Mouse (Mus musculus) kidney, embryonic 15.5 days (tissue): ENCODE measurements around the gene 1700001K19Rik. TPM values are rescaled to one million over a fixed set of nuclear protein-coding genes. Genes with fewer than 3 reads are reported as not detected.
"Not testable (repeated sequence)": the region's sequence is repeated elsewhere in the genome, so short reads cannot be mapped to it uniquely, and the experiment has no call there.

ENCODE experiments used
- ATAC-seq: fragments of 200-750 bp; cut with Nextera tagmentation; replicated peaks from 2 replicates; pipeline ENCODE4 v1.8.0; 2017; ENCODE audit warnings: moderate TSS enrichment; ENCODE audit not compliant: low FRiP score
- H3K27ac ChIP-seq: fragments of 300-500 bp; sonication (generic); 2 replicates; pipeline ENCODE4 v1.5.1; 2015; ENCODE audit warnings: mild to moderate bottlenecking, inconsistent platforms
- H3K27me3 ChIP-seq: fragments of 300-500 bp; sonication (generic); 2 replicates; pipeline ENCODE4 v1.6.1; 2015; ENCODE audit warnings: inconsistent platforms
- H3K36me3 ChIP-seq: fragments of 300-500 bp; sonication (generic); 2 replicates; pipeline ENCODE4 v1.6.1; 2015; ENCODE audit warnings: inconsistent platforms
- H3K4me1 ChIP-seq: fragments of 300-500 bp; sonication (generic); 2 replicates; pipeline ENCODE4 v1.6.1; 2015; ENCODE audit warnings: inconsistent platforms
- H3K4me2 ChIP-seq: fragments of 300-500 bp; sonication (generic); 2 replicates; pipeline ENCODE4 v1.6.1; 2015; ENCODE audit warnings: moderate library complexity, mild to moderate bottlenecking, inconsistent platforms
- H3K4me3 ChIP-seq: fragments of 300-500 bp; sonication (generic); replicated peaks from 2 replicates; pipeline ENCODE4 v1.5.1; 2015; ENCODE audit warnings: mild to moderate bottlenecking, inconsistent platforms
- H3K9ac ChIP-seq: fragments of 300-500 bp; sonication (generic); 2 replicates; pipeline ENCODE4 v1.6.1; 2015; ENCODE audit warnings: mild to moderate bottlenecking, inconsistent platforms
- H3K9me3 ChIP-seq: fragments of 300-500 bp; sonication (generic); replicated peaks from 2 replicates; pipeline ENCODE4 v1.6.1; 2016; ENCODE audit warnings: inconsistent platforms
- WGBS: fragments of 180-500 bp; shearing (Covaris S2); methylation state at CpG from one replicate; pipeline ENCODE4 v1.1.7; 2015; ENCODE audit warnings: mixed read lengths; 5-methylcytosine and 5-hydroxymethylcytosine counted together
- polyA plus RNA-seq: library from polyadenylated mRNA; unstranded; fragments of >200 nt; fragmentation: Nextera tagmentation; extraction: Ambion mirVana; gene quantifications from 2 replicates; pipeline ENCODE4 v1.2.1, GENCODE M21; 2015

The 1700001K19Rik gene
- polyA plus RNA-seq, 1 experiment from 2014 or later: 0.27 TPM

- H3K4me3 ChIP-seq, H3K9ac ChIP-seq, H3K27me3 ChIP-seq, H3K4me2 ChIP-seq, H3K9me3 ChIP-seq, ATAC-seq, H3K27ac ChIP-seq: not testable (repeated sequence)
- WGBS: 81% methylated on average over 5 of the region's 5 CpGs
- H3K4me1 ChIP-seq: peaks cover 15% of the 10 kb centered on the region
- peaks cover 57% of the 10 kb centered on the region for H3K36me3 ChIP-seq
These were observed 11.0 kb upstream of the 1700001K19Rik start for GRCm38 (mm10) chr12:110693378-110693777.

DNA sequence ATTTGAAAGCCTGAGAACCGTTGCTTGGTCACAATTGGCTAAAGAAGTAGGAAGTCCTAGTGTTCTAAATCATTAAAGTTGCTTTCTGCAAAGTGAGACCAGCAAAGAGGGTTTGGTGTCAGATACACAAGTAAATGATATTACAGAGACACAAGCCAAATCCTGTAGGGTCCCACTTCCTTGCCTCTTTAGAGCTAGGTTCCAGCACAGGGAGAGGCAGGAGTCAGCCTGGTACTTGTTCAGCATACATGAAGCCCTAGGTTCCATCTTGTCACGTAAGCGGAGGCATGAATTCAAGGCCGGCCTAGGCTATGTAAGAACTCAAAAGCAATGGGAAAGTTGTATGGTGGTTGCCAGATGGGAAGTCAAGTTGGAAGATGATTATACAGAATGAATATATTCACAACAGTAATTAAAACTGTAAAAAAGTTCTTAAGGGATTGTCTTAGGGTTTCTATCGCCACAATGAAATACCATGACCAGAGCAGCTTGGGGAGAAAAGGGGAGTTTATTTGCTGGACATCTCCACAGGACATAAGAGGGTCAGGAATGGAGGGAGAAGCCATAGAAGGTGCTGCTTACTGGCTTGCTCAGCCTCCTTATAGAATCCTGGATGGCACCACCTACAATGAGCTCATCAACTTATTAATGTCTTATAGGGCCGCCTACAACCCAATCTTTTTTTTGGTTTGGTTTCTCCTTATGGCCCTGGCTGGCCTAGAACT, 7.7 kb upstream of the 1700001K19Rik start:
- Histone ChIP-seq H3K27me3 (no peaks in the 10 kb centered on the region), H3K9me3 (no peaks in the 10 kb centered on the region), H3K4me3 (no peak overlapping the region), H3K4me1 (peaks cover 13% of the 10 kb centered on the region), H3K4me2 (no peak overlapping the region), H3K36me3 (peaks cover 77% of the 10 kb centered on the region), H3K27ac (no peak overlapping the region), H3K9ac (no peak overlapping the region)
- no peak for ATAC-seq
- WGBS: 91% methylated on average over 6 of the region's 6 CpGs

DNA sequence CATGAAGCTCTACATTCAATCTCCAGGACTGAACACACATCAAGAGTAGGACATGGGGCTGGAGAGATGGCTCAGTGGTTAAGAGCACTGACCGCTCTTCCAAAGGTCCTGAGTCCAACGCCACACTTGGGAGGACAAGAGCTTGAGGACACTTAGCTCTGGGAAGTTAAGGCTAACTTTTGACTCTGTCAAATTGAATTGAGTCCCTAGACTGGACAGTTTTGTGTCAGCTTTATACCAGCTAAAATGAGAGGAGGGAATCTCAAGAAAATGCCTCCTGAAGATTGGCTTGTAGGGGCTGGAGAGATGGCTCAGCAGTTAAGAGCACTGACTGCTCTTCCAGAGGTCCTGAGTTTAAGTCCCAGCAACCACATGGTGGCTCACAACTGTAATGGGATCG, 6.5 kb upstream of the 1700001K19Rik start:
- not testable (repeated sequence) for H3K9ac ChIP-seq, H3K4me2 ChIP-seq, ATAC-seq, H3K9me3 ChIP-seq, H3K27ac ChIP-seq, H3K4me3 ChIP-seq, H3K27me3 ChIP-seq, H3K4me1 ChIP-seq
- 95% methylated on average over 3 of the region's 3 CpGs for WGBS
- H3K36me3 ChIP-seq: peaks cover 68% of the 10 kb centered on the region

DNA sequence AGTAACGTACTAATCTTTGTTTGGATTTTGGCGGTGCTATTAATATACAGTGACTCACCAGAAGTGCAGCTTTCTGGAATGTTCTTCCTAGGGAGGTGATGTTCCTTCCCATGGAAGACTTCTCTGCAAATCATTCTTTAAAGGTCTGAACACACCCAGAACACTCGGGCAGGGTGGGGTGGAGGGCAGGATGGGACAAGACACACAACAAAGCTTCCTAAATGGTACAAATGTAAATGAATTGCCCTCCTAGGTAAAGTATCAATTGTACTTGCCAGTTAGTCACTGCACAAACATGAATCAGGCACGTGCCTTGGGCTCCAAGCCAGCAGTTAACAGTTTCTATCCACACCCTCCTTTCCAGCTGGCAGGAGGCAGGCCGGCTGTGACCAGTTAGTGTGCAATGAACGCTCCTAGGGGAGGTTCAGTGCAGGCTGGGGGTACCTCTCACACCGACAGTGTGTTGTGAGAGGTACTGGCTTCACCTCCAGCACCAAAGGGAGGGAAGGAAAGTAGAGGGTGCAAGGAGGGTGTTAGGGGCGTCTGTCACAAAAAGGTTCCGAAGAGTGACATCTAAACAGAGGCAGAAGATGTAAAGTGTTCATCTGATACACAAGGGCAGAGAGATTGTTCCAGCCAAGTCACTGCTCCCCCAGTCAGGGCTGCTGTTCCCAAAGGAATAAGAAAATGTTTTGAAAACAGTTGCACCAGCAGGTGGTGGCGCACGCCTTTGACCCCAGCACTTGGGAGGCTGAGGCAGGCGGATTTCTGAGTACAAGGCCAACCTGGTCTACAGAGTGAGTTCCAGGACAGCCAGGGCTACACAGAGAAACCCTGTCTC, 5.7 kb upstream of the 1700001K19Rik start:
- ATAC-seq: peak; percentile 64; the same call in 1 of the 2 replicates
- Histone ChIP-seq H3K4me2 (no peak overlapping the region), H3K4me3 (no peak overlapping the region), H3K36me3 (peaks cover 60% of the 10 kb centered on the region), H3K9ac (no peak overlapping the region), H3K27me3 (no peaks in the 10 kb centered on the region), H3K4me1 (peaks cover 5% of the 10 kb centered on the region; the same call in 1 of the 2 replicates), H3K9me3 (no peaks in the 10 kb centered on the region), H3K27ac (peak overlapping the region; percentile 51; the same call in 1 of the 2 replicates)
- 68% methylated on average over 12 of the region's 12 CpGs for WGBS

DNA sequence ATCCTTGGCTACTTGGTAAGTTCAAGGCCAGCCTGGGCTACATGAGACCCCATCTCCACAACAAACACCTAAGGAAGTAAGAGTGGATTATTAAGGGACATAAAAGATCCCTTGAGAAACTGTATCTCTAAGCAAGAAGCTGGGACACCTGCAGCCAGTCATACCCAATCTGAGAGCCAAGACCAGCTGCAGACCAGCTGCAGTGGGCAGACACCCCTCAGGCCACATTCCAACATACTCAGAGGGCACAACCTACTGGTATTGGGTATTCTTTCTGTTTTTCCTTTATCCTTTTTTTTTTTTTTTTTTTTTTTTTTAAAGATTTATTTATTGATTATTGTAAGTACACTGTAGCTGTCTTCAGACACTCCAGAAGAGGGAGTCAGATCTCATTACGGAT, 1.2 kb upstream of the 1700001K19Rik start:
- H3K9ac ChIP-seq: no peak overlapping the region
- H3K4me3 ChIP-seq: no peak overlapping the region
- whole genome bisulfite sequencing: no CpG with 5 or more reads among the region's 1 CpGs
- ATAC-seq: no peak
- no peak overlapping the region for H3K4me2 ChIP-seq
- H3K9me3 ChIP-seq: no peaks in the 10 kb centered on the region
- no peak overlapping the region for H3K27ac ChIP-seq
- H3K4me1 ChIP-seq: peaks cover 8% of the 10 kb centered on the region
- peaks cover 22% of the 10 kb centered on the region for H3K36me3 ChIP-seq
- H3K27me3 ChIP-seq: no peaks in the 10 kb centered on the region

- ATAC-seq: no peak
- H3K36me3 ChIP-seq: peaks cover 13% of the 10 kb centered on the region
- H3K4me3 ChIP-seq: no peak overlapping the region
- no peak overlapping the region for H3K27ac ChIP-seq
- no peaks in the 10 kb centered on the region for H3K27me3 ChIP-seq
- H3K4me2 ChIP-seq: no peak overlapping the region
- 68% methylated on average over 3 of the region's 3 CpGs for WGBS
- peaks cover 4% of the 10 kb centered on the region for H3K4me1 ChIP-seq
- no peak overlapping the region for H3K9ac ChIP-seq
- no peaks in the 10 kb centered on the region for H3K9me3 ChIP-seq
These were observed 541 bp downstream of the 1700001K19Rik start for GRCm38 (mm10) chr12:110681878-110682277.

DNA sequence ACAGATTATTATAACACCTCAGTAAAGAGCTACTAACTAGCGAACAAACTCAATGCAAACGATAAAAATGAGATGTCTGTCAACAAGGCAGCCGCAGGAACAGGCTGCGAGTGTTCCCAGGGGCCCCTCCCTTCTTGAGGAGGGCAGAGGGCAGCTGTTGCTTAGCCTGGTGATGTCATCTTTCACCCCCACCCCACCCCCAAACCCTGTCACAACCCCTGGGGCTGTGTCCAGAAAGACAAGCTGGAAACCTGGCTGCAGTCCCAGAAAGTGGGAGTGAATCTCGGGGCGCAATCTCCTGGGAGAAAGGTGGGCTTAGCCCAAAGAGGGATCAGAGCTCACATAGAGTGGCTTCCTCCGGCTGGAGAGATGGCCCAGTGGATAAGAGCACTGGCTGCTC, 1.2 kb downstream of the 1700001K19Rik start:
- no peak overlapping the region for H3K4me2 ChIP-seq
- no peak for ATAC-seq
- no peaks in the 10 kb centered on the region for H3K9me3 ChIP-seq

GRCm38 (mm10) chr12:110674243-110674642, 8.2 kb downstream of the 1700001K19Rik start:
- Histone ChIP-seq H3K4me2 (no peak overlapping the region), H3K9me3 (no peaks in the 10 kb centered on the region), H3K27ac (no peak overlapping the region), H3K4me3 (no peak overlapping the region), H3K36me3 (peaks cover 10% of the 10 kb centered on the region), H3K9ac (no peak overlapping the region), H3K27me3 (no peaks in the 10 kb centered on the region), H3K4me1 (no peaks in the 10 kb centered on the region)
- 59% methylated on average over 5 of the region's 5 CpGs for WGBS
- ATAC-seq: no peak

More for the DNA sequence above, 1.2 kb downstream of the 1700001K19Rik start:
- 38% methylated on average over 7 of the region's 7 CpGs for WGBS
- Histone ChIP-seq H3K4me3 (no peak overlapping the region), H3K27ac (no peak overlapping the region), H3K27me3 (no peaks in the 10 kb centered on the region), H3K4me1 (peaks cover 4% of the 10 kb centered on the region), H3K36me3 (peaks cover 6% of the 10 kb centered on the region; the same call in 1 of the 2 replicates), H3K9ac (no peak overlapping the region)

DNA sequence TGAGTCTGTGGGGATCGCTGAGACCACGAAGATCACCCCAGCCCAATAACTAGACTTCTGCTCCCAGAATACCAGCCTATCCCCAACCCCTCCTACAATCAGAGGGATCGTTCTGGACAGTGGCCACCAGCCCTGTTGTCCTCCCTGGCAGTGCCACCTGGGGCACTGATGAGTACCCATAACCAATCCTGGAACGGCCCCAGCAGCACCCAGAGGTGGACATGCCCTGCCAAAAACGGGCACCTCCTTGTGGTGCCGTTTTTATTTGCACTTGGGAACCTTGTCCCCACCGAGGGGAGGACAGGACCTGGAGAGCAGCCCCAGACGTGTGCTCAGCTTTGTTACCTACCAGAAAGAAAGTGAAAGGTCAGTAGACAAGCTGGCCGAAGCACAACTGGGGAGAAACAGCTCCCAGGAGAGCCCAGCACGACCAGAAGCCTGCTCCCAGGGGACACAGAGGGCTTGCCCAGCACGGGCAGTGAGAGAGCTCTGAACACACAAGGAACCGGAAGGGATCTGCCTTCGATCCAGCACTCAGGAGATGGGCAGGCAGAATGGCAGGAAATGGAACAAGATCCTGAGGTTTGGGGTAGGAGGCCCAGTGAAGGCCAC, 14.8 kb downstream of the 1700001K19Rik start:
- Histone ChIP-seq H3K4me3 (no peak overlapping the region), H3K9me3 (no peaks in the 10 kb centered on the region), H3K36me3 (peaks cover 77% of the 10 kb centered on the region), H3K27me3 (no peaks in the 10 kb centered on the region), H3K9ac (no peak overlapping the region), H3K4me1 (no peaks in the 10 kb centered on the region), H3K4me2 (no peak overlapping the region), H3K27ac (no peak overlapping the region)
- ATAC-seq: no peak
- WGBS: 86% methylated on average over 13 of the region's 13 CpGs

GRCm38 (mm10) chr12:110661746-110662145, 20.7 kb downstream of the 1700001K19Rik start:
- no peak overlapping the region for H3K27ac ChIP-seq
- no peaks in the 10 kb centered on the region for H3K4me1 ChIP-seq
- WGBS: 94% methylated on average over 14 of the region's 14 CpGs
- ATAC-seq: no peak
- H3K27me3 ChIP-seq: no peaks in the 10 kb centered on the region
- no peak overlapping the region for H3K4me3 ChIP-seq
- peaks cover 100% of the 10 kb centered on the region for H3K36me3 ChIP-seq
- no peak overlapping the region for H3K4me2 ChIP-seq
- no peaks in the 10 kb centered on the region for H3K9me3 ChIP-seq
- H3K9ac ChIP-seq: no peak overlapping the region

- H3K27me3 ChIP-seq: no peaks in the 10 kb centered on the region
- no peaks in the 10 kb centered on the region for H3K4me1 ChIP-seq
- no peak for ATAC-seq
- H3K4me2 ChIP-seq: no peak overlapping the region
- peaks cover 98% of the 10 kb centered on the region for H3K36me3 ChIP-seq
- H3K9ac ChIP-seq: no peak overlapping the region
- H3K9me3 ChIP-seq: no peaks in the 10 kb centered on the region
- no peak overlapping the region for H3K4me3 ChIP-seq
- H3K27ac ChIP-seq: no peak overlapping the region
- 97% methylated on average over 17 of the region's 17 CpGs for WGBS
These were observed 31.0 kb downstream of the 1700001K19Rik start for GRCm38 (mm10) chr12:110651464-110651863.

- Histone ChIP-seq H3K9me3 (no peaks in the 10 kb centered on the region), H3K27me3 (no peaks in the 10 kb centered on the region), H3K9ac (no peak overlapping the region), H3K4me2 (no peak overlapping the region), H3K36me3 (peaks cover 98% of the 10 kb centered on the region), H3K4me3 (no peak overlapping the region), H3K4me1 (no peaks in the 10 kb centered on the region), H3K27ac (no peak overlapping the region)
- 40% methylated on average over 8 of the region's 8 CpGs for WGBS
- 0 out of 2 replicates have a peak, but pooled peaks have one; percentile 46 for ATAC-seq
These were observed 32.2 kb downstream of the 1700001K19Rik start for GRCm38 (mm10) chr12:110650241-110650641.
